Mouse (Mus musculus) lung, embryonic 14.5 days (tissue): Measurements from ENCODE around the gene Doc2g. TPM values are rescaled to one million over a fixed set of nuclear protein-coding genes. Genes with fewer than 3 reads are reported as not detected.
"Not testable (repeated sequence)": the region's sequence is repeated elsewhere in the genome, so short reads cannot be mapped to it uniquely, and the experiment has no call there.

Source experiments
- ATAC-seq: fragments of 200-750 bp; cut with Nextera tagmentation; 2 replicates; pipeline ENCODE4 v1.8.0; 2017; ENCODE audit warnings: mild to moderate bottlenecking, moderate TSS enrichment, moderate library complexity; ENCODE audit not compliant: insufficient read depth
- DNase-seq: peaks from one replicate; pipeline ENCODE4 v3.0.0-alpha.2; 2015
- H3K27ac ChIP-seq: fragments of 300-500 bp; sonication (generic); 2 replicates; pipeline ENCODE4 v1.5.1; 2014; ENCODE audit warnings: low read depth, mild to moderate bottlenecking, moderate library complexity
- H3K27me3 ChIP-seq: fragments of 300-500 bp; sonication (generic); 2 replicates; pipeline ENCODE4 v1.6.1; 2014; ENCODE audit warnings: low read length, control low read depth; ENCODE audit not compliant: insufficient read depth
- H3K36me3 ChIP-seq: fragments of 300-500 bp; sonication (generic); 2 replicates; pipeline ENCODE4 v1.6.1; 2014; ENCODE audit warnings: control low read depth; ENCODE audit not compliant: insufficient read depth
- H3K4me1 ChIP-seq: fragments of 300-500 bp; sonication (generic); 2 replicates; pipeline ENCODE4 v1.6.1; 2014; ENCODE audit warnings: antibody characterized with exemption, control low read depth; ENCODE audit not compliant: insufficient read depth
- H3K4me2 ChIP-seq: fragments of 300-500 bp; sonication (generic); 2 replicates; pipeline ENCODE4 v1.6.1; 2014; ENCODE audit warnings: mild to moderate bottlenecking
- H3K4me3 ChIP-seq: fragments of 300-500 bp; sonication (generic); 2 replicates; pipeline ENCODE4 v1.5.1; 2014; ENCODE audit warnings: low read depth, low read length
- H3K9ac ChIP-seq: fragments of 300-500 bp; sonication (generic); 2 replicates; pipeline ENCODE4 v1.6.1; 2014
- H3K9me3 ChIP-seq: fragments of 300-500 bp; sonication (generic); 2 replicates; pipeline ENCODE4 v1.6.1; 2016; ENCODE audit warnings: low read depth, low read length, control low read depth
- CTCF ChIP-seq: IDR thresholded peaks from 2 replicates; pipeline ENCODE4 v1.5.1; 2016; ENCODE audit warnings: antibody characterized with exemption, low read depth
- WGBS: fragments of 180-500 bp; shearing (Covaris S2); extraction: QIAGEN DNeasy Blood & Tissue Kit; methylation state at CpG from one replicate; pipeline ENCODE4 v1.1.7; 2014; 5-methylcytosine and 5-hydroxymethylcytosine counted together
- polyA plus RNA-seq: library from polyadenylated mRNA; unstranded; fragments of >200 nt; fragmentation: Nextera tagmentation; extraction: Ambion mirVana; gene quantifications from 2 replicates; pipeline ENCODE4 v1.2.1, GENCODE M21; 2014

The Doc2g gene
- 2.2 and 3.0 TPM in 2 replicates for polyA plus RNA-seq

GRCm38 (mm10) chr19:4003112-4003511, at the start of gene Doc2g:
Gene Doc2g (plus strand): TSS chr19:4003313.
- no peak for DNase-seq
- 55% methylated on average over 1 of the region's 1 CpGs for WGBS
- no peak within 1 kb of the TSS for H3K27ac ChIP-seq
- no peak for TF ChIP-seq CTCF
- H3K27me3 ChIP-seq, result no peaks in the 10 kb centered on the region
- peaks cover 28% of the 10 kb centered on the region for H3K36me3 ChIP-seq
- H3K9ac ChIP-seq, result no peak within 1 kb of the TSS; the same call in 1 of the 2 replicates
- H3K4me2 ChIP-seq, result no peak within 1 kb of the TSS
- ATAC-seq, result no peak
- H3K9me3 ChIP-seq, result no peaks in the 10 kb centered on the region
- peaks cover 5% of the 10 kb centered on the region; the same call in 1 of the 2 replicates for H3K4me1 ChIP-seq
- no peak within 1 kb of the TSS for H3K4me3 ChIP-seq

DNA sequence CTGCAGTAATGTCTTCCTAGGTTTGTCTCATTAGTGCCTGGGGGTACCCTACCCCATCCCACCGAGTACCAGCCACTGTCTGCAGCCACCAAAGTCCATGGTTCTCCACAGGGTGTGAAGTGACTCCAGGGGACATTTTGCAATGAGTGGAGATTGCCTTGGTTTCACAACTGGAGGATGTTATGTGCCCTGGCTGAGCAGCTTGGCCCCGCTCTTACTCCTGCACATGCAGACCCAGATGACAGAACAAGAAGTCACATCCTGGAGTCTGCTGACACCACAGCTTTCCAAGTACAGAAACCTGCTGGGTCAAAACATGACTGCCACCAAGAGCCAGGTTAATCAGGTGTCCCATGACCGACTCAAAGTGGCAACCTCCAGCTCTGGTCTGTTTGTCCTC, 48.1 kb upstream of the Doc2g start:
- Histone ChIP-seq H3K4me3 (no peak overlapping the region), H3K9me3 (no peaks in the 10 kb centered on the region), H3K36me3 (no peaks in the 10 kb centered on the region), H3K4me1 (no peaks in the 10 kb centered on the region), H3K27me3 (no peaks in the 10 kb centered on the region), H3K27ac (no peak overlapping the region), H3K4me2 (no peak overlapping the region), H3K9ac (no peak overlapping the region)
- TF ChIP-seq CTCF, result no peak
- 64% methylated on average over 3 of the region's 3 CpGs for WGBS
- no peak for DNase-seq
- no peak for ATAC-seq

DNA sequence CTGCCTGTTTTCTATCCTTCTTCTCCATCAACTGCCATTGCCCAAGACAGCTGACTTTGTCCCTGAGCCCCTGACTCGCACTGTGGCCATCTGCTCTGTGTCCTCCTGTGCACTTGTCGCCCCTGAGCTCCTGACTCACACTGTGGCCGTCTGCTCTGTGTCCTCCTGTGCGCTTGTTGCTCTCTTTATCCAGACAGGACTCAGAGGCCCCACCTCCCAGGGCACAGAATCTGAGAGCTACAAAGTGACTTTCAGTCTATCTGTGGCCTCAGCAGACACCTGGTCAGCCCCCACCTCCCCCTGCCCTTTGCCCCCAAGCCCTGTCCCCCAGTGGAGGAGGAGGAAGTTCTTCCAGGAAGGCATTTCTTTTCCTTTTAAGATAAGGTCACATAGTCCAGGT, 47.3 kb upstream of the Doc2g start:
- Histone ChIP-seq H3K4me2 (no peak overlapping the region), H3K4me1 (no peaks in the 10 kb centered on the region), H3K27ac (no peak overlapping the region), H3K4me3 (no peak overlapping the region), H3K9me3 (no peaks in the 10 kb centered on the region), H3K27me3 (no peaks in the 10 kb centered on the region), H3K9ac (no peak overlapping the region), H3K36me3 (no peaks in the 10 kb centered on the region)
- TF ChIP-seq CTCF, result no peak
- no peak for ATAC-seq
- 40% methylated on average over 4 of the region's 4 CpGs for WGBS
- DNase-seq, result no peak

DNA sequence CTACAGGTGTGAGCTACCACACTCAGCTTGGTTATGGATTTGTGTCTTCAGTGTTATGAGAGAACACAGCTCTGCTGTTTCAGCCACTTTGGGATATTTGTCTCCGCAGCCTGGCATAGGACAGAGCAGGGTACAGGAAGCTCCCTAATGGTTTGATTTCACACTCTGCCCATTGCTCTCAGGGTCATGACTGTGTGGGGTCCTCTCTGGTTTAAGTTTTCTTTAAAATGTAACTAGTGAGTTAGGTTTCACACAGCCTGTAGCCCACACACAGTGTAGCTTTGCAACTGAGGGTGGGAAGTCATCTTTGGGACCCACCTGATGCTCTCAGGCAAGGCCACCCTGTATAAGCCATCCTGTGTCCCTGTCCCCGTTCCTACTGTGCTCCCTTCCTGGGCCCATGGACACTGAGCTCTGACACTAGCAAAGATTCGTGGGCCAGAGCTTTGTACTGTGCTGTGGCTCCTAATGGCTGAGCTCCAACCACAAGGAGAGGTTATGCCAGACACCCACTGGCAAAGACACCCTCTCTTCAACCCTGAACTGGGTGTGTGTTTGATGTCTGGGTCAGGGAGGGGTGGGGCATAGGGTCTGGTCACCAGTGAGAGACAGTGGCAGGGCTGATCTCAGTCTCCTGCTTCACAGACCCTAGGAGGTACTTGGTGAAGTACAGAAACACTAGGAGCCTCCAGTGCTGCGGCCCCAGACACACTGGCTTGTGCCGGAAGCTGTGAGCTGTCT, 45.6 kb upstream of the Doc2g start:
- H3K4me1 ChIP-seq, H3K9me3 ChIP-seq, H3K9ac ChIP-seq, DNase-seq, ATAC-seq, H3K4me2 ChIP-seq, H3K27ac ChIP-seq, H3K27me3 ChIP-seq, H3K36me3 ChIP-seq, H3K4me3 ChIP-seq: not testable (repeated sequence)
- 78% methylated on average over 4 of the region's 5 CpGs for WGBS

DNA sequence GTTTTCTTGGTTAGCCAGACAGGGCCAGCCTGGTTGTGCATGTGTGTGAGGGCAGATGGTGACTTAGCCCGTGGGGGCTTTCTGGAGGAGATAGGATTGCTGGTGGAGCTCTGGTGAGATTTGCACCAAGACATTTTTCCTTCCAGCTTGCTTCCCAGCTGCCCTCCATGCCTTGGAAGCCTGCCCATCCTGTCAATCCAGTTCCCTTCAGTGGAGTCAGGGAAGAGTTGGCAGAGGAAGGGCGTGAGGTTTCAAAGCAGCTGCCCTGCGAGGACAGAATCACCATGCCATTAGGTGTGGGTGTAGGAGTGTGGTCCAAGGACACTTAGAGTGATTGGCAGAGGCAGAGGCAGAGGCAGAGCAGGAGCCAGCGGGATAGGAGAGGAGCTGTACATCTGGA, 44.6 kb upstream of the Doc2g start, which contains the start of gene Aldh3b3:
TSS of gene Aldh3b3 (plus strand) at position 176 of the 400 bp plus-strand sequence.
- no peak within 1 kb of the TSS for H3K4me2 ChIP-seq

GRCm38 (mm10) chr19:3959030-3959429, 44.1 kb upstream of the Doc2g start:
- Histone ChIP-seq H3K4me1 (no peaks in the 10 kb centered on the region), H3K36me3 (no peaks in the 10 kb centered on the region), H3K27ac (no peak overlapping the region), H3K4me3 (no peak overlapping the region), H3K4me2 (no peak overlapping the region), H3K9ac (no peak overlapping the region), H3K9me3 (no peaks in the 10 kb centered on the region), H3K27me3 (no peaks in the 10 kb centered on the region)
- ATAC-seq (no peak), DNase-seq (no peak)
- no peak for TF ChIP-seq CTCF

More for the DNA sequence above, 44.6 kb upstream of the Doc2g start, which contains the start of gene Aldh3b3:
- H3K4me1 ChIP-seq, result no peaks in the 10 kb centered on the region
- H3K4me3 ChIP-seq, result no peak within 1 kb of the TSS
- no peaks in the 10 kb centered on the region for H3K27me3 ChIP-seq
- no peak for ATAC-seq
- H3K9ac ChIP-seq, result no peak within 1 kb of the TSS
- H3K9me3 ChIP-seq, result no peaks in the 10 kb centered on the region
- WGBS, result 58% methylated on average over 4 of the region's 4 CpGs
- H3K27ac ChIP-seq, result no peak within 1 kb of the TSS
- DNase-seq, result no peak
- no peak for TF ChIP-seq CTCF
- no peaks in the 10 kb centered on the region for H3K36me3 ChIP-seq

DNA sequence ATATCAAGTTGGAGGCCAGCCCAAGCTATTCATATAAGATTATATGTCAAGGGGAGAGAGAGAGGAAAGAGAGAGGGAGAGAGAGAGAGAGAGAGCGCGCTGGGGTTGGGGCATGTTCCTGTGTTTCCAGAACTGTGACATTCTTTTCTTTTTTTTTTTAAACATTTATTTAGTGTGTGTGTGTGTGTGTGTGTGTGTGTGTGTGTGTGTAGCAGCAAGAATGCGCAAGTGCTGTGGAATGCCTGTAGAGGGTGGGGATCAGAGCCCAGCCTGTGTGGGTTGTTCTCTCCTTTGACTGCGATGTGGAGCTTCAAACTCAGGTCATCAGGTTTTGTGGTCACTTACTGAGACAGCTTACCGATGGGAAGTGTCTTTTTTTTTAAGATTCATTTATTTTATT, 42.9 kb upstream of the Doc2g start:
- Histone ChIP-seq H3K4me3 (no peak overlapping the region), H3K9ac (no peak overlapping the region), H3K4me1 (no peaks in the 10 kb centered on the region), H3K9me3 (no peaks in the 10 kb centered on the region), H3K27ac (no peak overlapping the region), H3K36me3 (no peaks in the 10 kb centered on the region), H3K4me2 (no peak overlapping the region), H3K27me3 (no peaks in the 10 kb centered on the region)
- DNase-seq, result peak; percentile 7
- 63% methylated on average over 5 of the region's 5 CpGs for WGBS
- no peak for ATAC-seq
- TF ChIP-seq CTCF, result no peak

DNA sequence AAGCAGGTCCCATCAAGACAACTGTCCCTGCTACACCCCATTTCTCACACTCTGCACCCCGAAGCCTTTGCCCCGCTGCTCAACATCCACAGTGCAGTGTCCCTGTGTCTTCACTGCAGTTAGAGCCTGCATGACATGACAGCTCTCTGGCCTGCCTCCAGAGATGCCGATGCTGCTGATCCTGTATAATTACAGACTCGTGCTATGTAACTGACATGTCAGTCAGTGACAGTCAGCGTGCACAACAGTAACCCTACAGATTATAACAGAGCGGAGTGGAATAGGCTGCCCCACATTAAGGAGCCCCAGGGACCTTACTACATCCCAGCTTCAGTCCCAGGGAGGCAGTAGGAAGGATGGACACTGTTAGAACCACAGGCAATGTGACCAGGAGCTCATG, 41.3 kb upstream of the Doc2g start:
- not testable (repeated sequence) for ATAC-seq, H3K4me1 ChIP-seq, H3K27ac ChIP-seq, H3K9me3 ChIP-seq, H3K27me3 ChIP-seq, H3K9ac ChIP-seq, H3K4me3 ChIP-seq, H3K36me3 ChIP-seq, H3K4me2 ChIP-seq, DNase-seq
- WGBS, result 54% methylated on average over 6 of the region's 6 CpGs
